Mouse (Mus musculus) kidney, adult 2 months (tissue): Measurements from ENCODE around the gene Dip2c.

Experiments used
- CTCF ChIP-seq: fragments of 200-500 bp; conservative IDR thresholded peaks from 2 replicates; pipeline ENCODE4 v1.5.1; 2011; ENCODE audit warnings: low read depth, mild to moderate bottlenecking, control low read depth, low read length, moderate library complexity, mixed read lengths; ENCODE audit not compliant: insufficient read depth, insufficient read length
- POLR2A ChIP-seq: fragments of 200-500 bp; IDR thresholded peaks from one replicate; pipeline ENCODE4 v1.6.1; 2011; ENCODE audit warnings: low read depth, low read length, control low read depth

DNA sequence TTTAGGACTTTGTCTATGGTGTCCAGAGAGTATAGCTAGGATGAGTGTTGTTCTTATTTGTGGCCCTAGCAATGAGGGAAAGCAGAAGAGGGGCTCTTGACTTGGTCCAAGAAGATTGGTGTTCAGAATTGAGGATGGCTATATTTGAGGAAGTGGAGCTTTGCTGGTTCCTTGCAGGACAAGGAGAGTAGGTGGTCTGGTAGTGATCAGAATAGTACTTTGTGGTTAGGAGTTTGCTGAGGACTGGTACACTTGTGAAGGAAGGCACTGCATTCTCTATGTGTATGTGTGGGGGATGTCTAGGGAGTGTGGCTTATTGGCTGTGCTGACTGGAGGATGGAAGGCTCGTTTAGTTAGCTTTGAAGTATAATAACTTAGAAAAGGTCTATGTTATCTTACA lies 95.1 kb downstream of the Dip2c start:
- TF ChIP-seq POLR2A (no peak), CTCF (no peak)
